Mouse (Mus musculus) heart, adult 10 weeks (tissue): ENCODE measurements around the gene Cdkn2b. TPM values are rescaled to one million over a fixed set of nuclear protein-coding genes. Genes with fewer than 3 reads are reported as not detected.

Experiments
- polyA plus RNA-seq: library from polyadenylated mRNA; stranded (reverse); fragments of 350-450 nt; fragmentation: Illumina TruSeq; extraction: RNeasy Lipid Tissue Mini Kit (QIAGEN cat#74804); gene quantifications from one replicate; pipeline ENCODE4 v1.2.3, GENCODE M21; 2014; ENCODE audit warnings: low read depth, low replicate concordance

Gene Cdkn2b
- 0.79 TPM for polyA plus RNA-seq

DNA sequence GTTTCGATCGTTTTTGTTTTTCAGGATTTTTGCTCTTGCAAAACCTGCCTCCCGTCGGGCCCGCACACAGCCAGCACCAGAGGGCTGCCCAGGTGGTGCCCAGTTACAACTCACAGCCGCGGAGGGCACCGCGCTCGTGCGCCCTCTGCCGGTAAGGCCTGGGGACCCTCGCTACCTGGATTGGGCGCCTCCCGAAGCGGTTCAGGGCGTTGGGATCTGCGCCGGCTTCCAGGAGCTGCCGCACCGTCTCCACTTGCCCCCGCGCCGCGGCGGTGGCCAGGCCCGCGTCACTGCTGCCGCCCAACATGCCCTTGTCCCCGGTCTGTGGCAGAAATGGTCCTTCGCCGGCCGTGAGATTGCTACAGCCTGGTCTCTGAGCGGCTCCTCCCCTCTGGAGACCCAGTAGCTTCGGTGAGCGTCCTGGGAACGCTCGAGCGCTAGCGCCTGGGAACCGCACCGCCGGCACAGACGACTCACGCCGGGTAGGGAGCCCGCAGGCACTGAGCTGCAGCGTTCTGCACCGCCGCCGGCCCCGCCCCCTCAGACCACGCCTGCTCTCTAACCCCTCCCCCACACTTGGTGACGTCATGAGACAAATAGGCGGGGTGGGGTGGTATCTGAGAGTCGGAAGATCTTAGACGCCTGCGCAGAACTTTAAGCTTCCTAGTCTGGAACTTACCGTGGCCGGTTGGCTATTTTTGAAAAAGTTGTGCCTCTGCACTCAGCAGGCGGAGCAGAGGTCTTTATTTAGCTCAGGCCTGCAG, at the start of gene Cdkn2b:
Gene Cdkn2b, minus strand, starts transcription at position 549 of the 764 bp plus-strand sequence.

DNA sequence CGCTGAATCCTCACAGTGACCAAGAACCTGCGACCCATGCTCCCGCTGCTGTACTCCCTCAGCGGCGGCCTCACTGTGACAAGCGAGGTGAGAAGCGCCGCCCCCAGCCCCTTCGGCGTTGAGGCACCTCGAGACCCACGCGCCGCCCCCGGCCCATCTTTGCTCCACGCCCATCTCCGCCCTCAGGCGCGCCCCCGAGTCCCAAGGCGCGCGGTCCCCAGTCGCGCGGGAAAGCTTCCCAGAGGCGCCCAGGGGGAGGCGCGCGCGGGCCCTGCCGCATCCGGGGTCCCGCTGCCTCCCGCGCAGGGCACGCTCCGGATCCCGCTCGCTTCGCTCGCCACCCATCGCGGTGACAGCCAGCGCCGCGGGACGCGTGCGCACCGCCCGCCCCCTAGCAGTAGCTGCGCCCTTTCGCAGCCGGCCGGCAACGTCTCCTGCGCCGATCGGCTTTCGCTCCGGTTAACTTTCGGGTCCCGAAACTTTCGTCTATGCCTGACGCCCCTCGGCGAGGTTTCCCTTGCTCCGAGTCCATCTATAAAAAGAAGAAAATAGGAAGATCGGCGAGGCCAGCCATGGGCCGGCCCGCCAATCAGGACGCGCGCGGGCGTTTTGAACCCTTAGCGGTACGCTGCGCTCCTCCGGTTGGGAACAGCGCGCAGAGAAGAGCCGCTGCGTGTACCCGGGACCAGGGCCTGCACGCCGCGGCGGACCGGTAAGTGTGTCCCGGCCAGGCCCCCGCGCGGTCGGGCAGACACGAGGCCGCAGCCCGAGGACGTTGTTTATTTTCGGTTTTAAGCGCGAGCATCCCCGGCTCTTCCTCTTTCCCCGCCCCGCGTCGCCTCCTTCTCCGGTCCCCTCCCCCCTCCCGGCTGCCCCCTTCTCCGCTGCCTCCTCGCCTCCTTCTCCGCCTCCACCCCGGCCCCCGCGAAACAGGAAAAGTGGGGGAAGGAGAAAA, 16.1 kb downstream of the Cdkn2b start, which contains the start of gene Cdkn2a:
Gene Cdkn2a, minus strand, starts transcription at position 168 of the 955 bp plus-strand sequence.

Other genes starting within 250 kb of the Cdkn2b start
- gene Mtap, start 173.9 kb downstream of the Cdkn2b start, polyA plus RNA-seq, result 24.4 TPM
- not detected for gene Cdkn2a, start 16.4 kb downstream of the Cdkn2b start, polyA plus RNA-seq